Mouse (Mus musculus): ENCODE data around the gene Olfr331. TPM values are rescaled to one million over a fixed set of nuclear protein-coding genes. Genes with fewer than 3 reads are reported as not detected.

Gene Olfr331
- polyA plus RNA-seq, 1 experiment from 2014 or later, result not detected

DNA sequence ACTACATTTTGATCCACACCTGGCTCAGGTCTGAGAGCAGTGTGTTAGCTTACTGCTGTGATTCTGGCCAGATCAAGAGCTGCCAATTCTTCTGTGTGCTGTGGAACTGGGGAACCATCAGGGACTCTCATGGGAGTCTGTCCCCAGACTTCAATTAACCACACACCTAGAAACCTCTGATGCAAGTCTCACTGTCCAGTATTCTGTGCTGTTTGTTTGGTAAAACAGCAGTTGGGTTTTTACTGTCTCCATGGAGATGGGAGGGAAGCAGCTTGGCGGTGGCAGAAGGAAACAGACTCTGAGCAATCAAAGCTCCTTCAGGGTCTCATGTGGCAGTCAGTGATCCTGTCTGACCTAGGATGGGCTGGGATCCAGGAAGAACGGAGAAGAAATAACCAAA lies 9.9 kb downstream of the Olfr331 start, which contains the start of gene Olfr332:
TSS of gene Olfr332 (minus strand) at position 101 of the 400 bp plus-strand sequence.
- H3K36me3 ChIP-seq (ENCODE audit: insufficient read depth), result no peaks in the 10 kb centered on the region
- ATAC-seq (ENCODE audit: insufficient read depth) (no peak), DNase-seq (no peak)
- no peaks in the 10 kb centered on the region for H3K4me1 ChIP-seq (ENCODE audit: insufficient read depth)
- H3K9ac ChIP-seq, result no peak within 1 kb of the TSS
- H3K27ac ChIP-seq (ENCODE audit: low read depth), result no peak within 1 kb of the TSS
- H3K4me3 ChIP-seq (ENCODE audit: low read depth, low read length), result no peak within 1 kb of the TSS
- WGBS, result 69% methylated on average over 2 of the region's 2 CpGs
- H3K9me3 ChIP-seq (ENCODE audit: low read depth, low read length), result no peaks in the 10 kb centered on the region
- no peak for TF ChIP-seq CTCF (IDR thresholded peaks at IDR 0.05; ENCODE audit: low read depth)
- no peaks in the 10 kb centered on the region for H3K27me3 ChIP-seq (ENCODE audit: insufficient read depth, low read length)
- no peak within 1 kb of the TSS for H3K4me2 ChIP-seq

DNA sequence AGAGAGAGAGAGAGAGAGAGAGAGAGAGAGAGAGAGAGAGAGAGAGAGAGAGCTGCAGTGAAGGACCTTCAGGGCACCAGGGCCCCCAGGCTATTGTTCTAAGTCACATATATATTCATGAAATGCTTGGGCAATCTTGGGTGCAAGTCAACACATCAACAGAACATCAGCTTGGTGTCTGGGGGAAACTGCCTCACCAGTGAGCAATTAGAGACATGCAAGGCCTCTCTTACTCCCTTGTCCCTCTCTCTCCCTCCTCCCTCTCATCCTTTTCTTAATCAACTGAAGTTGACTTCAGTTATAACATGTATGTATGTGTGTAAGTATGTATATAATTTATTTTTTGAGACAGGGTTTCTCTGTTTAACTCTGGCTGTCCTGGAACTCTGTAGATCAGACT lies 40.2 kb downstream of the Olfr331 start, which contains the start of gene Olfr30:
TSS of gene Olfr30 (minus strand) at position 101 of the 400 bp plus-strand sequence.
- no peak within 1 kb of the TSS for H3K9ac ChIP-seq
- no peak within 1 kb of the TSS for H3K4me2 ChIP-seq
- TF ChIP-seq CTCF (IDR thresholded peaks at IDR 0.05; ENCODE audit: low read depth), result no peak
- no peak for ATAC-seq (ENCODE audit: insufficient read depth)
- no peak for DNase-seq
- no peaks in the 10 kb centered on the region for H3K36me3 ChIP-seq (ENCODE audit: insufficient read depth)
- H3K27ac ChIP-seq (ENCODE audit: low read depth), result no peak within 1 kb of the TSS
- H3K4me3 ChIP-seq (ENCODE audit: low read depth, low read length), result no peak within 1 kb of the TSS
- no peaks in the 10 kb centered on the region for H3K27me3 ChIP-seq (ENCODE audit: insufficient read depth, low read length)
- H3K4me1 ChIP-seq (ENCODE audit: insufficient read depth), result no peaks in the 10 kb centered on the region
- no peaks in the 10 kb centered on the region for H3K9me3 ChIP-seq (ENCODE audit: low read depth, low read length)

DNA sequence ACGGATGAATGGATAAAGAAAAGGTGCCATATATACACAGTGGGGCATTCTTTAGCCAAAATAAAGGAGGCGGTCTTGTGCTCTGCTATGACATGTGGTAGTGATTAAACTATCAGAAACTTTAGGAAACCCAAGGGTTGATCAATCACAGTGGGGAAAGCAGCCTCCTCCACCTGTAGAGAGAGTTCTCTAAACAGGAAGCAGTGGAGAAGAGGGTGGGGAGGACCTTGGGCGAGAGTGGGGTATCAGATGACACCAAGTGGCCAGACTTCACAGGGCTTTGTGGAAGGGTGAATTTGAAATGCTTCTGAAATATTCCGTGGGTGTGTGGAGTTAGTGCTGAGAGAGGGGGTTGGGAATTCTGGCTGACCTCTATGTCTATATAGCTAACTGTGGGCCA lies 48.8 kb downstream of the Olfr331 start:
- no peaks in the 10 kb centered on the region for H3K36me3 ChIP-seq (ENCODE audit: insufficient read depth)
- TF ChIP-seq CTCF (IDR thresholded peaks at IDR 0.05; ENCODE audit: low read depth), result no peak
- ATAC-seq (ENCODE audit: insufficient read depth) (no peak), DNase-seq (no peak)
- H3K9me3 ChIP-seq (ENCODE audit: low read depth, low read length), result no peaks in the 10 kb centered on the region
- H3K9ac ChIP-seq, result no peak overlapping the region
- no peaks in the 10 kb centered on the region for H3K4me1 ChIP-seq (ENCODE audit: insufficient read depth)
- no peaks in the 10 kb centered on the region for H3K27me3 ChIP-seq (ENCODE audit: insufficient read depth, low read length)
- no peak overlapping the region for H3K27ac ChIP-seq (ENCODE audit: low read depth)
- 28% methylated on average over 4 of the region's 4 CpGs for WGBS
- no peak overlapping the region for H3K4me3 ChIP-seq (ENCODE audit: low read depth, low read length)
- no peak overlapping the region for H3K4me2 ChIP-seq

DNA sequence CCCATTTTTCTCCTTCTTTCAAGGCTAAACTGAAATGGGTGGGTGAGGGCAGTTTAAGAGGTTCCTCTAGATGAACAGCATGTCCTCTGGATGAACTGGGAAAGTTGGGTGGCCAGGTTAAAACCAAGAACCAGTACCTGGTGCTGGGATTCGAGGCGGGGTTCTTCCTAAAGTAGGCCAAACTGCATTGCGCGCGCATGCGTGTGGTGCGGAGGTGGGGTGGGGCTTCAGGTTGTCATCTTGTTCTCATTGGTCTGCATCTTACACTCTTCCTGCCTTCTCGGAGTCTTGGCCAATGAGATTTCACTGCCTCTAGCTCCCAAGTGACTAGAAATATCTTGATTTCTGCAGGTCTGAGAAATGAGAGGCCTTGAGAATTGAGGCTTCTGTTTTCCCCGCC lies 49.6 kb downstream of the Olfr331 start, which contains the start of gene Lypd9:
TSS of gene Lypd9 (minus strand) at position 165 of the 400 bp plus-strand sequence.
- no peak within 1 kb of the TSS for H3K4me3 ChIP-seq (ENCODE audit: low read depth, low read length)
- no peaks in the 10 kb centered on the region for H3K27me3 ChIP-seq (ENCODE audit: insufficient read depth, low read length)
- TF ChIP-seq CTCF (IDR thresholded peaks at IDR 0.05; ENCODE audit: low read depth), result no peak
- no peak for ATAC-seq (ENCODE audit: insufficient read depth)
- no peaks in the 10 kb centered on the region for H3K36me3 ChIP-seq (ENCODE audit: insufficient read depth)
- H3K9ac ChIP-seq, result no peak within 1 kb of the TSS
- WGBS, result 93% methylated on average over 9 of the region's 9 CpGs
- no peak for DNase-seq
- H3K9me3 ChIP-seq (ENCODE audit: low read depth, low read length), result no peaks in the 10 kb centered on the region
- no peak within 1 kb of the TSS for H3K27ac ChIP-seq (ENCODE audit: low read depth)
- H3K4me1 ChIP-seq (ENCODE audit: insufficient read depth), result no peaks in the 10 kb centered on the region
- no peak within 1 kb of the TSS for H3K4me2 ChIP-seq

Other genes starting within 250 kb of the Olfr331 start
- gene 4930438A08Rik, start 227.8 kb downstream of the Olfr331 start, polyA plus RNA-seq (2014; fragmentation: Nextera tagmentation; extraction: Ambion mirVana), result not detected in 2 replicates
- gene Zfp692, start 195.5 kb downstream of the Olfr331 start, polyA plus RNA-seq (2014; fragmentation: Nextera tagmentation; extraction: Ambion mirVana), result 13.9 and 15.2 TPM in 2 replicates
- 31.3 and 39.1 TPM in 2 replicates for gene Zfp672, start 172.2 kb downstream of the Olfr331 start, polyA plus RNA-seq (2014; fragmentation: Nextera tagmentation; extraction: Ambion mirVana)
- gene Sh3bp5l, start 171.8 kb downstream of the Olfr331 start, polyA plus RNA-seq (2014; fragmentation: Nextera tagmentation; extraction: Ambion mirVana), result 26.3 and 26.4 TPM in 2 replicates
- not detected in 2 replicates for gene Lypd8, start 123.5 kb downstream of the Olfr331 start, polyA plus RNA-seq (2014; fragmentation: Nextera tagmentation; extraction: Ambion mirVana)
- gene 1810065E05Rik, start 81.5 kb downstream of the Olfr331 start, polyA plus RNA-seq (2014; fragmentation: Nextera tagmentation; extraction: Ambion mirVana), result not detected in 2 replicates
- gene Gm12253, start 70.0 kb downstream of the Olfr331 start, polyA plus RNA-seq (2014; fragmentation: Nextera tagmentation; extraction: Ambion mirVana), result not detected in 2 replicates
- gene Lypd9, start 49.6 kb downstream of the Olfr331 start, polyA plus RNA-seq (2014; fragmentation: Nextera tagmentation; extraction: Ambion mirVana), result not detected in 2 replicates
- not detected in 2 replicates for gene Olfr30, start 40.3 kb downstream of the Olfr331 start, polyA plus RNA-seq (2014; fragmentation: Nextera tagmentation; extraction: Ambion mirVana)
- not detected in 2 replicates for gene Olfr332, start 10.0 kb downstream of the Olfr331 start, polyA plus RNA-seq (2014; fragmentation: Nextera tagmentation; extraction: Ambion mirVana)
- not detected in 2 replicates for gene Olfr330, start 32.3 kb upstream of the Olfr331 start, polyA plus RNA-seq (2014; fragmentation: Nextera tagmentation; extraction: Ambion mirVana)
- gene Olfr329-ps, start 43.9 kb upstream of the Olfr331 start, polyA plus RNA-seq (2014; fragmentation: Nextera tagmentation; extraction: Ambion mirVana), result not detected in 2 replicates
- 0.07 and 0.08 TPM in 2 replicates for gene Olfr328, start 53.1 kb upstream of the Olfr331 start, polyA plus RNA-seq (2014; fragmentation: Nextera tagmentation; extraction: Ambion mirVana)
- not detected in 2 replicates for gene Olfr224, start 68.0 kb upstream of the Olfr331 start, polyA plus RNA-seq (2014; fragmentation: Nextera tagmentation; extraction: Ambion mirVana)
- not detected in 2 replicates for gene Olfr325, start 75.2 kb upstream of the Olfr331 start, polyA plus RNA-seq (2014; fragmentation: Nextera tagmentation; extraction: Ambion mirVana)
- gene Olfr324, start 92.5 kb upstream of the Olfr331 start, polyA plus RNA-seq (2014; fragmentation: Nextera tagmentation; extraction: Ambion mirVana), result not detected in 2 replicates
- gene 2210407C18Rik, start 113.5 kb upstream of the Olfr331 start, polyA plus RNA-seq (2014; fragmentation: Nextera tagmentation; extraction: Ambion mirVana), result not detected in 2 replicates
- not detected in 2 replicates for gene Olfr323, start 127.9 kb upstream of the Olfr331 start, polyA plus RNA-seq (2014; fragmentation: Nextera tagmentation; extraction: Ambion mirVana)
- 0.11 TPM in 1 of 2 replicates, not detected in the other for gene Trim58, start 137.9 kb upstream of the Olfr331 start, polyA plus RNA-seq (2014; fragmentation: Nextera tagmentation; extraction: Ambion mirVana)
- gene Olfr322, start 156.2 kb upstream of the Olfr331 start, polyA plus RNA-seq (2014; fragmentation: Nextera tagmentation; extraction: Ambion mirVana), result not detected in 2 replicates
- not detected in 2 replicates for gene Olfr320, start 178.5 kb upstream of the Olfr331 start, polyA plus RNA-seq (2014; fragmentation: Nextera tagmentation; extraction: Ambion mirVana)
- not detected in 2 replicates for gene Olfr319, start 196.6 kb upstream of the Olfr331 start, polyA plus RNA-seq (2014; fragmentation: Nextera tagmentation; extraction: Ambion mirVana)
- gene Olfr318, start 221.4 kb upstream of the Olfr331 start, polyA plus RNA-seq (2014; fragmentation: Nextera tagmentation; extraction: Ambion mirVana), result not detected in 2 replicates
- not detected in 2 replicates for gene Olfr317, start 236.6 kb upstream of the Olfr331 start, polyA plus RNA-seq (2014; fragmentation: Nextera tagmentation; extraction: Ambion mirVana)